Mouse (Mus musculus) embryonic fibroblast, embryonic 13.5 days (primary cell): ENCODE measurements around the gene Gm5938. TPM values are rescaled to one million over a fixed set of nuclear protein-coding genes. Genes with fewer than 3 reads are reported as not detected.

Source experiments
- H3K27ac ChIP-seq: 2 replicates; pipeline ENCODE4 v1.5.1; 2012; ENCODE audit warnings: low read length, control low read depth, inconsistent platforms; ENCODE audit not compliant: insufficient read depth
- H3K4me1 ChIP-seq: 2 replicates; pipeline ENCODE4 v1.6.1; 2011; ENCODE audit warnings: low read length; ENCODE audit not compliant: control insufficient read depth, insufficient read depth
- H3K4me3 ChIP-seq: 2 replicates; pipeline ENCODE4 v1.5.1; 2011; ENCODE audit warnings: mild to moderate bottlenecking, control low read depth, low read length; ENCODE audit not compliant: insufficient read depth
- CTCF ChIP-seq: IDR thresholded peaks from 2 replicates; pipeline ENCODE4 v1.5.1; 2011; ENCODE audit warnings: mild to moderate bottlenecking, control low read depth, low read length, moderate library complexity, borderline replicate concordance; ENCODE audit not compliant: insufficient read depth
- POLR2A ChIP-seq: IDR thresholded peaks from 2 replicates; pipeline ENCODE4 v1.6.1; 2011; ENCODE audit warnings: low read depth, mild to moderate bottlenecking, control low read depth, low read length, moderate library complexity
- polyA plus RNA-seq: library from polyadenylated mRNA; stranded (reverse); fragments of >200 nt; gene quantifications from 2 replicates; pipeline ENCODE4 v1.2.4, GENCODE M21; 2011; ENCODE audit warnings: low read depth; ENCODE audit not compliant: missing spikeins, insufficient read length

Gene Gm5938
- not detected in 2 replicates for polyA plus RNA-seq

- Histone ChIP-seq H3K4me3 (no peak within 1 kb of the TSS), H3K27ac (no peak within 1 kb of the TSS), H3K4me1 (no peaks in the 10 kb centered on the region)
- TF ChIP-seq POLR2A (no peak), CTCF (no peak)
Observed at GRCm38 (mm10) chrX:78125167-78125566, at the start of gene Gm5938. Gm5938 (plus strand) TSS chrX:78125467.

- TF ChIP-seq CTCF (no peak), POLR2A (no peak)
- Histone ChIP-seq H3K4me3 (no peak within 1 kb of the TSS), H3K4me1 (no peaks in the 10 kb centered on the region), H3K27ac (no peak within 1 kb of the TSS)
Observed at GRCm38 (mm10) chrX:78091274-78091673, 34.0 kb upstream of the Gm5938 start, which contains the start of gene Obp1a. Obp1a (minus strand) TSS chrX:78091374.

Other genes starting within 250 kb of the Gm5938 start
- gene 5430402E10Rik, start 200.4 kb upstream of the Gm5938 start, polyA plus RNA-seq: not detected in 2 replicates
- gene Obp1a, start 34.1 kb upstream of the Gm5938 start, polyA plus RNA-seq: not detected in 2 replicates
- not detected in 2 replicates for gene Obp1b, start 61.3 kb downstream of the Gm5938 start, polyA plus RNA-seq
- gene Gm14743, start 120.5 kb downstream of the Gm5938 start, polyA plus RNA-seq: not detected in 2 replicates
- not detected in 2 replicates for gene 4930480E11Rik, start 244.2 kb downstream of the Gm5938 start, polyA plus RNA-seq